Mouse (Mus musculus): ENCODE data around the gene Fkbp14. TPM values are rescaled to one million over a fixed set of nuclear protein-coding genes. Genes with fewer than 3 reads are reported as not detected.

Fkbp14 gene
- polyA plus RNA-seq, 1 experiment: 1.8 TPM

GRCm38 (mm10) chr6:54562018-54562809 is 34.9 kb downstream of the Fkbp14 start:
- WGBS: 75% methylated on average over 17 of the region's 17 CpGs
- Histone ChIP-seq H3K4me1 (ENCODE audit: control insufficient read depth, insufficient read depth, low read length) (no peaks in the 10 kb centered on the region), H3K27ac (ENCODE audit: control insufficient read depth, insufficient read depth, low read depth, low read length, poor library complexity) (no peak overlapping the region), H3K4me3 (replicated peaks; ENCODE audit: control insufficient read depth, low read depth, low read length) (no peak overlapping the region)
- TF ChIP-seq POLR2A (IDR thresholded peaks at IDR 0.05; ENCODE audit: borderline replicate concordance, control insufficient read depth, low read depth, low read length) (no peak), CTCF (IDR thresholded peaks at IDR 0.05; ENCODE audit: control insufficient read depth, insufficient read depth, low read length) (no peak)

GRCm38 (mm10) chr6:54558466-54558865 is 38.6 kb downstream of the Fkbp14 start:
- no peak overlapping the region for H3K4me3 ChIP-seq (replicated peaks; ENCODE audit: control insufficient read depth, low read depth, low read length)
- no peak for TF ChIP-seq POLR2A (IDR thresholded peaks at IDR 0.05; ENCODE audit: borderline replicate concordance, control insufficient read depth, low read depth, low read length)
- TF ChIP-seq CTCF (IDR thresholded peaks at IDR 0.05; ENCODE audit: control insufficient read depth, insufficient read depth, low read length): no peak
- H3K27ac ChIP-seq (ENCODE audit: control insufficient read depth, insufficient read depth, low read depth, low read length, poor library complexity): no peak overlapping the region
- H3K4me1 ChIP-seq (ENCODE audit: control insufficient read depth, insufficient read depth, low read length): no peaks in the 10 kb centered on the region
- 86% methylated on average over 7 of the region's 7 CpGs for WGBS

GRCm38 (mm10) chr6:54557671-54558070 is 39.4 kb downstream of the Fkbp14 start:
- H3K27ac ChIP-seq (ENCODE audit: control insufficient read depth, insufficient read depth, low read depth, low read length, poor library complexity): no peak overlapping the region
- 85% methylated on average over 7 of the region's 7 CpGs for WGBS
- TF ChIP-seq CTCF (IDR thresholded peaks at IDR 0.05; ENCODE audit: control insufficient read depth, insufficient read depth, low read length) (no peak), POLR2A (IDR thresholded peaks at IDR 0.05; ENCODE audit: borderline replicate concordance, control insufficient read depth, low read depth, low read length) (no peak)
- H3K4me1 ChIP-seq (ENCODE audit: control insufficient read depth, insufficient read depth, low read length): no peaks in the 10 kb centered on the region
- H3K4me3 ChIP-seq (replicated peaks; ENCODE audit: control insufficient read depth, low read depth, low read length): no peak overlapping the region

GRCm38 (mm10) chr6:54555816-54556215 is 41.3 kb downstream of the Fkbp14 start:
- no peaks in the 10 kb centered on the region for H3K4me1 ChIP-seq (ENCODE audit: control insufficient read depth, insufficient read depth, low read length)
- no peak overlapping the region for H3K4me3 ChIP-seq (replicated peaks; ENCODE audit: control insufficient read depth, low read depth, low read length)
- no peak overlapping the region for H3K27ac ChIP-seq (ENCODE audit: control insufficient read depth, insufficient read depth, low read depth, low read length, poor library complexity)
- TF ChIP-seq POLR2A (IDR thresholded peaks at IDR 0.05; ENCODE audit: borderline replicate concordance, control insufficient read depth, low read depth, low read length) (no peak), CTCF (IDR thresholded peaks at IDR 0.05; ENCODE audit: control insufficient read depth, insufficient read depth, low read length) (no peak)
- WGBS: 71% methylated on average over 1 of the region's 1 CpGs

GRCm38 (mm10) chr6:54554341-54555110 is 42.6 kb downstream of the Fkbp14 start:
- TF ChIP-seq POLR2A (IDR thresholded peaks at IDR 0.05; ENCODE audit: borderline replicate concordance, control insufficient read depth, low read depth, low read length) (no peak), CTCF (IDR thresholded peaks at IDR 0.05; ENCODE audit: control insufficient read depth, insufficient read depth, low read length) (no peak)
- 69% methylated on average over 8 of the region's 8 CpGs for WGBS
- H3K4me3 ChIP-seq (replicated peaks; ENCODE audit: control insufficient read depth, low read depth, low read length): no peak overlapping the region
- no peaks in the 10 kb centered on the region for H3K4me1 ChIP-seq (ENCODE audit: control insufficient read depth, insufficient read depth, low read length)
- no peak overlapping the region for H3K27ac ChIP-seq (ENCODE audit: control insufficient read depth, insufficient read depth, low read depth, low read length, poor library complexity)

GRCm38 (mm10) chr6:54553632-54554031 is 43.5 kb downstream of the Fkbp14 start:
- no peak for TF ChIP-seq CTCF (IDR thresholded peaks at IDR 0.05; ENCODE audit: control insufficient read depth, insufficient read depth, low read length)
- TF ChIP-seq POLR2A (IDR thresholded peaks at IDR 0.05; ENCODE audit: borderline replicate concordance, control insufficient read depth, low read depth, low read length): no peak

GRCm38 (mm10) chr6:54552721-54553413 is 44.2 kb downstream of the Fkbp14 start:
- 79% methylated on average over 9 of the region's 9 CpGs for WGBS

More at GRCm38 (mm10) chr6:54553632-54554031, 43.5 kb downstream of the Fkbp14 start:
- H3K4me1 ChIP-seq (ENCODE audit: control insufficient read depth, insufficient read depth, low read length): no peaks in the 10 kb centered on the region
- H3K4me3 ChIP-seq (replicated peaks; ENCODE audit: control insufficient read depth, low read depth, low read length): no peak overlapping the region
- H3K27ac ChIP-seq (ENCODE audit: control insufficient read depth, insufficient read depth, low read depth, low read length, poor library complexity): no peak overlapping the region
- WGBS: 52% methylated on average over 2 of the region's 2 CpGs

More at GRCm38 (mm10) chr6:54552721-54553413, 44.2 kb downstream of the Fkbp14 start:
- H3K4me3 ChIP-seq (replicated peaks; ENCODE audit: control insufficient read depth, low read depth, low read length): no peak overlapping the region
- no peak overlapping the region for H3K27ac ChIP-seq (ENCODE audit: control insufficient read depth, insufficient read depth, low read depth, low read length, poor library complexity)
- H3K4me1 ChIP-seq (ENCODE audit: control insufficient read depth, insufficient read depth, low read length): no peaks in the 10 kb centered on the region
- TF ChIP-seq POLR2A (IDR thresholded peaks at IDR 0.05; ENCODE audit: borderline replicate concordance, control insufficient read depth, low read depth, low read length): no peak
- TF ChIP-seq CTCF (IDR thresholded peaks at IDR 0.05; ENCODE audit: control insufficient read depth, insufficient read depth, low read length): no peak
